Mouse (Mus musculus) cerebellum, postnatal 36 days (tissue): ENCODE data around the gene Gphb5.
"Not testable (repeated sequence)": the region's sequence is repeated elsewhere in the genome, so short reads cannot be mapped to it uniquely, and the experiment has no call there.

Experiments used
- DNase-seq, 2 experiments: peaks; one replicate each; pipeline ENCODE4 v3.0.0; 2021 to 2022; ENCODE audit warnings: mixed read lengths in 2 of 2

Gene Gphb5

GRCm38 (mm10) chr12:75416681-75417080, at the start of gene Gphb5:
TSS of gene Gphb5 (minus strand) at chr12:75416781.
- no peak for DNase-seq

DNA sequence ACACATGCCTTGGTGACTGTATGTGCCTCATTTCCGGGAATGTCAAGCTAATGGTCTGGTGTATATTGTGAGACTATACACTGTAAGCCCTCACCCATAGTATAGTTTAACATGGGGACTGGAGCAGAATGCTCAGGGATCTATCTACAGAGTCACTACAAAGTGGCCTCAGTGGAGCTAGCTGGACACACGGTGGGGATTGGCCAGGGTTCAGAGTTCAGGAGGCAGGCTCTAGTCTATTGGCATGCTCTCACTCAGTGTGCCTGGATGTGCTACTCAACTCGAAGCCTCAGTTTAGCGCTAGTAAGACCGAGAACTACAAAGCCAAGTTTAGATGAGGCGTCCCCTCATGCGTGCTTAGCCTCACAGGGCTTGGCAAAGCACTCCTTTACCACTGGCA, 49.6 kb upstream of the Gphb5 start:
- DNase-seq, result no peak

GRCm38 (mm10) chr12:75464016-75464769, 47.6 kb upstream of the Gphb5 start:
- DNase-seq, result peak; percentile 52 to 57

- DNase-seq, result peak; percentile 71 to 74
These were observed 44.0 kb upstream of the Gphb5 start for GRCm38 (mm10) chr12:75460561-75460960.

DNA sequence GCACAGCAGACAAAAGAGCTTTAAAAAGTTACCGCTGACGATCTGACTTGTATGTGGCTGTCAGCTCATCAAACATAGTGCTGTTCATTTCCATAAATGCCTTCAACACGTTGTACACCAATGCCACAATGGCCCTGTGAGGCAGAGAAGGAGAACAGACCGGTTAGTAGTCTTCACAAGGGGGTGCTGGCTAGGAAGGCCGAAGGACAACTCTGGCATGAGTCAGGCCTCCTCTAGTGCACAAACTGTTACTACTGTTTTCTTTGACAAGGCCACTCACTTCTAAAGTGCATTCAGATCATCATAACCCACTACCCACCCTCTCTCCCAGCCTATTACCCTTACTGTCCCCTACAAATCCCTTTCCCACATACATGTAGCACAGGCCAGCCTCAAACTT, 43.1 kb upstream of the Gphb5 start:
- no peak for DNase-seq

DNA sequence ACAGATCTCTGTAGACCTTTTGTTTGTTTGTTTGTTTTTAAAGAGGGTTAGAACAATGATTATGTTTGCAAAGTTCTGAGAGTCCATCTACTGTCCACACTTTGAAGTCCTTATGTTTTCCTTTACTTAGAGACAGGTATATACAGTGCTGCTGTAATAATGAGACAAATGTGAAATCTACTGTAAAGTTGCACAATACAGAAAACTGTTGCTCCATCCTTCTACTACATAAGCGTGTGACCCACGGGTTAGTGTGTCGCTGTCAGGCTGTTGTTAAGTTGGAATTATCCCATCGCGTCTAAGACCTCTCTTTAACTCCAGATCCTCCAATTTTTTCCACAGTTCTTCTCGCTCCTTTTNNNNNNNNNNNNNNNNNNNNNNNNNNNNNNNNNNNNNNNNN, 36.9 kb upstream of the Gphb5 start:
- no peak for DNase-seq

- DNase-seq, result peak in 1 of 2 experiments; percentile 34
These were observed 36.4 kb upstream of the Gphb5 start for GRCm38 (mm10) chr12:75453027-75453426.

DNA sequence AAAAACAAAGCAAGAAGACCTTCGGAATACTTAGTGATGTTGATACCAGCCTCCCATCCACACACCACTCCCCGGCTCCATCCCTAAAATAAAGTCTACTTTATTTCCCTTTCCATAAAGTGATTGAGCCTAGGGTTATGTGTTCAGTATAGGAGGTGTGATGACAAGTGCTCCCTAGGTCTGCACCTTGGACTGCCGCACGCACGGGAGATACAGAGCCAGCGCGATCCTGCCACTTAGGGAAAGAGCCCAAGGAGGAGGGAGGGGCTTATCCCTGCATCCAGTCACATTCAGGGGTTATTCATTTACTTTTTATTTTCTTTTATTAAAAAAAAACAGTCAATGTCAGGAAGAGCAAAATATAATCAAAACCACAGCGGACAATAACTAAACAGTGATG, 34.0 kb upstream of the Gphb5 start:
- no peak for DNase-seq

- no peak for DNase-seq
These were observed 33.4 kb upstream of the Gphb5 start for GRCm38 (mm10) chr12:75450011-75450410.

GRCm38 (mm10) chr12:75449475-75449966, 32.9 kb upstream of the Gphb5 start:
- no peak for DNase-seq

GRCm38 (mm10) chr12:75448921-75449320, 32.3 kb upstream of the Gphb5 start:
- no peak for DNase-seq

- DNase-seq, result no peak
These were observed 29.7 kb upstream of the Gphb5 start for GRCm38 (mm10) chr12:75446245-75446644.

- DNase-seq, result not testable (repeated sequence)
These were observed 15.8 kb upstream of the Gphb5 start for GRCm38 (mm10) chr12:75432400-75432799.

GRCm38 (mm10) chr12:75429685-75430396, 13.3 kb upstream of the Gphb5 start:
- no peak for DNase-seq

DNA sequence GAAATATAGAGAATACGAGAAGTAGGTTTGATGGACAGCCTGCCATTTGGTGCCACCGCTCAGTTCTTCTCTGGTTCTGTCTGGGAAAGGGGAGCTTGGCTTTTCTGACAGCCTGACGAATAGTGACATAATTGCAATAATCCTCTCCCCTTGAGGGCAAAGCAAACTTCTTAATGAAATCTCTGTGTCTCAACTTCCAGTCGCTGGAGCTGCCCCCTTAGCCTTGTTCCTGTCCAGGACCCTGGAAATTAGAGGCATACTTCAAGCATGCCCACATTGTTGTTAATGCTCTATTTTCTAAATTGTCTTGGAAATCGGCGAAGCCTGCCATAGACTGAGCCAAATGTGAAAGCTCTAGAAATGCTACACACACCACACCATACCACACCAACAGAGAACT, 12.1 kb upstream of the Gphb5 start:
- no peak for DNase-seq

DNA sequence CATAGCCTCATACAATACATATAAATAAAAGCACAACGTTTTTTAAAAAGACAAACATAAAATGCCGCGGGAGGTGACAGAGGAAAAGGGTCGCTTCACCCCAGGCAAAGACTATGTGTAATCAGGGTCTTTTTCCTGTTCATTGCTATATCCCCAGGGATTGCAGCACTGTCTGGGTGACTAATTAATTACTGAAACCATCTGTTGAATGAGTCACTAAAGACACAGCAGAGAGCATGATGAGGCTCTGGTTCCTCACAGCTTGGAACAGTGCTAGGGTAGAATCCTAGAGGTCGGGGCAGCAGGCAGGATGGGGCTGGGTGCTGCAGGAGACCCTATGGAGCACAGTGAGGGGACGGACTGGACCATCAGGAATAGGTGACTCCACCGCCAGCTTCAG, 9.3 kb upstream of the Gphb5 start:
- no peak for DNase-seq

DNA sequence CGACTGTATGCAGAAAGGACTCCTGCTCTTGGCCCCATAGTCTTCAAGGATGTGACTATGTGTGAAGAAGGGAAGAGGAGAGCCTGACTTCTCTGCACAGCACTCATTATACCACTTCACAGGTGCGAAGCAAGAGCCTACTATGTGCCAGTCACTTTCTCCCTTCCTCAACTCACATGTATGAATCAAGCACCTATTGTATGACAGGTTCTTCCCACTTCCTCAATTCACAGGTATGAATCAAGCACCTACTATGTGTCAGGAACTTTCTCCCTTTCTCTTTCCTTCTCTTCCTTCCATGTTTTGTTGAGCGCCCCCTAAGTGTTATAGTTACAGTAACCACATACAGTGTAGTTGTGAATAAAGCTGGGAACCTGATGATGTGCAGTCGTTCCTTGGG, 8.2 kb upstream of the Gphb5 start:
- DNase-seq, result no peak

GRCm38 (mm10) chr12:75424359-75424758, 7.8 kb upstream of the Gphb5 start:
- DNase-seq, result no peak

DNA sequence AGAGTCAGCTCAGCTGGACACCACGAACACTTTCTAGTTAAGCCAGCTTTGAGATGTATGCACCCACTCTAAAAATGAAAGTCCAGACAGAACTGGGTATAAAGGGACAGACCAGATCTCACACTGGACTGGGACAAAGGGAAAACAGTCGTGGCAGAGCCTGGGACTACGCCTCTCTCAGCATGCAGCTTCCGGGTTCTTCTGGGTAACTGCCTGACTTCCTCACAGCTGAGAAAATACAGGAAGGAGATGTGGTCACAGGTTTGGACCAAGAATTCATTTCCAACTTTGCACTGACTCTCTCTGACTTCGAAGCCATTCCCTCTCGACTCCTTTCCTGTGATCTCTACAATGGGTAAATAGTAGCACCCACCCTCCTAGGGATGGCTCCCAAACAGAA, 1.6 kb downstream of the Gphb5 start:
- no peak for DNase-seq

GRCm38 (mm10) chr12:75412964-75413363, 3.6 kb downstream of the Gphb5 start:
- no peak for DNase-seq

- DNase-seq, result no peak
These were observed 19.5 kb downstream of the Gphb5 start for GRCm38 (mm10) chr12:75397077-75397476.

DNA sequence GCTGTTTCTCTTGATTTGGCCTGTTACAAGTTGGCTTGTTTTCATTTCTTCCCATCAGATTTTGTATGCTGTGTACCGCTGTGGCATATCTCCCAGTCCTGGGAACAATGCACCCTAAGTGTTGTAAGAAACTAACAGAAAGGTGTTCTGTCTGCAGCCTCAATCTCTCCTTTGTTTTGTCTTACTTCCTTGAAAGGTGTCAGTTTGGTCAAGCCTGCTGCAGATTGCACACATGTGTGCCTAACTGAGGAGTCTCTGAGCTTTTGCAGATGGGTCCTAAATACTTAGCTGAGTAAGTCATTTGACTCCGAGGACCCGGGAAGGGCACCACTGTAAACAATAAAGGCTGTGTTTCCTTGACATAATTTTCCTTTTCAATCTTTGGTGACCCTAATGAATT, 20.0 kb downstream of the Gphb5 start:
- no peak for DNase-seq

DNA sequence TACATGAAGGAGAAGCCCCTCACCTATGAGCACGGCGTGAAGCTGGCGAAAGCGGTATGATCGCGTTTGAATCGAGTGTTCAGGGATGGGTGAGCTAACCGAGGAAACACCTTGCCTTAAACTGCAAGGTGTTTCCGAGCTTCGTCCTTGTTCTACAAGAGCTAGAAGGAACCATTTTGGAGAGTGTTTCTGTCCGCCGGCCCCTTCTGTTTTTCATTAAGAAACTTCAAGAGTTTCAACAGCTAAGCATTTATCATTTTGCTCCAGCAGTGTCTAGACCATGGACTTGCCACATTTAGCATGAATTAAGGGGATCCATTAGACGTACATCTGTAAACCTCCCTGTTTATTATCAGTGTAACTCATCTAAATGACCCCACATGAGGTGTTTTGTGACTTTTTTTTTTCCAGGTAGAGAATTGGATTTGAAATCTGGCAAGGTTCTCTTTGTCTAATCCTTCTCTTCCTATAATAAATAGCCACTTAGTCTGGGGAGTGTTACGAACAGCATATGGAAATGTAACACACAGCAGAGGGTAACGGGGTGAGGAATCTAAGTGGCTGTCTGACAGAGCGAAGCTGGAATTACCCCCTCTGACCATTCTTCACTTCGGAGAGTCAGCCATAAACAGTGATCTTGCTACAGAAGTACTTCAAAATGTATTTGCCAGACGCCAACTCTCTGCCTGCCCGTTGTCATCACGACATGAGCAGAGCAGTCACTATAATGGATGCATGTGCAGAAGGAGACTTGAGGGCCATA, 22.4 kb downstream of the Gphb5 start:
- no peak for DNase-seq

- DNase-seq, result no peak
These were observed 25.1 kb downstream of the Gphb5 start for GRCm38 (mm10) chr12:75391526-75391925.
